Mouse (Mus musculus) cerebellum, postnatal 36 days (tissue): ENCODE results near the gene Pde3a.

Experiments
- DNase-seq, 2 experiments: peaks; one replicate each; pipeline ENCODE4 v3.0.0; 2021 to 2022; ENCODE audit warnings: mixed read lengths in 2 of 2

Gene Pde3a

GRCm38 (mm10) chr6:141328071-141328470, 79.0 kb downstream of the Pde3a start:
- no peak for DNase-seq

GRCm38 (mm10) chr6:141331464-141331863, 82.4 kb downstream of the Pde3a start:
- DNase-seq: no peak

- DNase-seq: no peak
These were observed 83.6 kb downstream of the Pde3a start for GRCm38 (mm10) chr6:141332613-141333165.

- DNase-seq: no peak
These were observed 84.2 kb downstream of the Pde3a start for GRCm38 (mm10) chr6:141333245-141333644.

- DNase-seq: no peak
These were observed 86.8 kb downstream of the Pde3a start for GRCm38 (mm10) chr6:141335878-141336277.

GRCm38 (mm10) chr6:141336438-141336837, 87.4 kb downstream of the Pde3a start:
- no peak for DNase-seq

GRCm38 (mm10) chr6:141337673-141338072, 88.6 kb downstream of the Pde3a start:
- no peak for DNase-seq

- DNase-seq: no peak
These were observed 92.3 kb downstream of the Pde3a start for GRCm38 (mm10) chr6:141341385-141341784.

- no peak for DNase-seq
These were observed 98.8 kb downstream of the Pde3a start for GRCm38 (mm10) chr6:141347870-141348269.

GRCm38 (mm10) chr6:141348542-141348941, 99.5 kb downstream of the Pde3a start:
- no peak for DNase-seq

GRCm38 (mm10) chr6:141350261-141350660, 101.2 kb downstream of the Pde3a start:
- no peak for DNase-seq

GRCm38 (mm10) chr6:141352277-141352676, 103.2 kb downstream of the Pde3a start:
- no peak for DNase-seq

GRCm38 (mm10) chr6:141363664-141364063, 114.6 kb downstream of the Pde3a start:
- DNase-seq: no peak

GRCm38 (mm10) chr6:141367037-141367436, 118.0 kb downstream of the Pde3a start:
- DNase-seq: no peak

GRCm38 (mm10) chr6:141372697-141373096, 123.6 kb downstream of the Pde3a start:
- peak in 1 of 2 experiments; percentile 7 for DNase-seq

GRCm38 (mm10) chr6:141374469-141375057, 125.5 kb downstream of the Pde3a start:
- DNase-seq: peak; percentile 17 to 35

GRCm38 (mm10) chr6:141375155-141375554, 126.1 kb downstream of the Pde3a start:
- peak in 1 of 2 experiments; percentile 20 for DNase-seq

- DNase-seq: no peak
These were observed 131.9 kb downstream of the Pde3a start for GRCm38 (mm10) chr6:141380927-141381326.

GRCm38 (mm10) chr6:141381473-141381872, 132.4 kb downstream of the Pde3a start:
- DNase-seq: no peak

- no peak for DNase-seq
These were observed 132.9 kb downstream of the Pde3a start for GRCm38 (mm10) chr6:141381881-141382370.

GRCm38 (mm10) chr6:141388104-141388503, 139.0 kb downstream of the Pde3a start:
- DNase-seq: no peak

- DNase-seq: no peak
These were observed 146.9 kb downstream of the Pde3a start for GRCm38 (mm10) chr6:141395926-141396325.

- no peak for DNase-seq
These were observed 150.3 kb downstream of the Pde3a start for GRCm38 (mm10) chr6:141399411-141399810.

GRCm38 (mm10) chr6:141403943-141404342, 154.9 kb downstream of the Pde3a start:
- DNase-seq: no peak

- no peak for DNase-seq
These were observed 155.6 kb downstream of the Pde3a start for GRCm38 (mm10) chr6:141404649-141405048.
